Mouse (Mus musculus): ENCODE measurements around the gene Pde4b. TPM values are rescaled to one million over a fixed set of nuclear protein-coding genes. Genes with fewer than 3 reads are reported as not detected.

The Pde4b gene
- polyA plus RNA-seq, 1 experiment, result 6.7 TPM

- Histone ChIP-seq H3K36me3 (ENCODE audit: control insufficient read depth, insufficient read depth) (no peaks in the 10 kb centered on the region), H3K27me3 (ENCODE audit: control insufficient read depth, insufficient read depth, insufficient read length) (no peaks in the 10 kb centered on the region), H3K4me2 (ENCODE audit: low read depth) (no peak overlapping the region), H3ac (ENCODE audit: control insufficient read depth, insufficient read length) (no peak overlapping the region), H3K4me3 (no peak overlapping the region), H3K79me2 (ENCODE audit: control insufficient read depth, insufficient read depth) (no peaks in the 10 kb centered on the region)
- no peak for TF ChIP-seq TCF12 (IDR thresholded peaks at IDR 0.05; ENCODE audit: insufficient read depth, poor library complexity, severe bottlenecking)
Observed at GRCm38 (mm10) chr4:102617774-102618173, 530.4 kb downstream of the Pde4b start.

DNA sequence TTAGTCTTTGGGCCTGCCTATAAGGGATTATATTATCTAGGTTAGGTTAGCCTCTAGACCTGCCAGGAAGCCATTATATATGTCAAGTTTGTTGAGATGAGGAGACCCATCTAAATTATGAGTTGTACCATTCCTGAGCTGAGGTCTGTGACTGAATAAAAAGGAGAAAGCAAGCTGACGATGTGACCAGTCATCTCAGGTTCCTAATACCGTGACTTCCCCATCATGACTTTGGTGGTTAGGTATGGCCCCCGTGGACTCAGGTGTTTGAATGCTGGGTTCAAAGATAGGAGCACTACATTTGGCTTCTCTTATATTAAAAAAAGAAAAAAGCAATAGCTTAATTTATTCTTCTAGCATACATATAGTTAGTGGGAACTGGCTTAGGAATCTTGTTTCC, 531.3 kb downstream of the Pde4b start:
- Histone ChIP-seq H3K27me3 (ENCODE audit: control insufficient read depth, insufficient read depth, insufficient read length) (no peaks in the 10 kb centered on the region), H3K79me2 (ENCODE audit: control insufficient read depth, insufficient read depth) (no peaks in the 10 kb centered on the region), H3K4me3 (no peak overlapping the region), H3K4me2 (ENCODE audit: low read depth) (no peak overlapping the region), H3K36me3 (ENCODE audit: control insufficient read depth, insufficient read depth) (no peaks in the 10 kb centered on the region), H3ac (ENCODE audit: control insufficient read depth, insufficient read length) (no peak overlapping the region)
- TF ChIP-seq POLR2A (IDR thresholded peaks at IDR 0.05; ENCODE audit: insufficient read length, low read depth), result no peak
- TF ChIP-seq E2F4 (IDR thresholded peaks at IDR 0.05; ENCODE audit: insufficient read depth), result no peak
- TF ChIP-seq REST (IDR thresholded peaks at IDR 0.05; ENCODE audit: insufficient read depth, insufficient read length), result no peak
- TF ChIP-seq MYOG (IDR thresholded peaks at IDR 0.05; ENCODE audit: control insufficient read depth in 1 of 3, insufficient read depth in 1 of 3, insufficient read length in 2 of 3, low read depth in 2 of 3), result no peak
- no peak for TF ChIP-seq MYOD1 (IDR thresholded peaks at IDR 0.05; ENCODE audit: control insufficient read depth in 1 of 3, insufficient read length in 2 of 3, low read depth in 2 of 3)
- no peak for TF ChIP-seq TCF3 (IDR thresholded peaks at IDR 0.05; ENCODE audit: insufficient read length, low read depth)

DNA sequence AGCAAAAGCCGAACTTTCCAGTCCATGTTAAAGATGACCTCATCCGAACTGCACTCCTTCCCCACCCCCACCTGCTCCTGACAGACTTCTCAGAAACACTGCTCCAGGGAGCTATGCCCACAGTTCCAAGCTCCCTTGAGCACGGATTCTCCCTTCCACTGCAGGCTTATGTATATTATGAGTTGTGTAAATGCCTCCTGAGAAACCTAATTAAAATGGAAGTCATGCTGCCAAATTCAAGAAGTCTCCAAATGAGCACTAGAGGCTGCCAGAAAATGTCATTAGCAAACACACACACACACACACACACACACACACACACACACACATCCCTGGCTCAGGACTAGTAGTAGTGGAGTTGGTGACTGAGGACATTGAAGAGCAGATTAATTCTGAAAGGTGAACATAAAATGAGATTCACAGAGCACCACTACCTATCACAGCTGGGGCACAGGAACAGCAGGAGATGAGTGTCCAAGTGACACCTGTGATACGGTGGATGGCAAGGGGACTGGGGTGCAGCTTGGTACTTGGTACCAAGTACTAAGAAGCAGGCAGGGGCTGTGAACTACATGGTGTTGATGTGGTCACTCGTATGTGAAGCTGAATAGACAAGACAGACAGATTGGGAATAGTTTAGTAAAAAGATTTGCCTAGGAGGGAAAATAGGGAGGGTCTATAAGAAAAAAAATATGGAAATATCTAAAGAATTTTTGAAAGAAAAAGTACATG, 533.0 kb downstream of the Pde4b start:
- Histone ChIP-seq H3K4me2 (ENCODE audit: low read depth) (no peak overlapping the region), H3K36me3 (ENCODE audit: control insufficient read depth, insufficient read depth) (no peaks in the 10 kb centered on the region), H3K79me2 (ENCODE audit: control insufficient read depth, insufficient read depth) (no peaks in the 10 kb centered on the region), H3K27me3 (ENCODE audit: control insufficient read depth, insufficient read depth, insufficient read length) (no peaks in the 10 kb centered on the region), H3K4me3 (no peak overlapping the region), H3ac (ENCODE audit: control insufficient read depth, insufficient read length) (no peak overlapping the region)
- TF ChIP-seq TCF3 (IDR thresholded peaks at IDR 0.05; ENCODE audit: insufficient read length, low read depth), result no peak
- no peak for TF ChIP-seq POLR2AphosphoS2 (IDR thresholded peaks at IDR 0.05; ENCODE audit: insufficient read length, low read depth)

DNA sequence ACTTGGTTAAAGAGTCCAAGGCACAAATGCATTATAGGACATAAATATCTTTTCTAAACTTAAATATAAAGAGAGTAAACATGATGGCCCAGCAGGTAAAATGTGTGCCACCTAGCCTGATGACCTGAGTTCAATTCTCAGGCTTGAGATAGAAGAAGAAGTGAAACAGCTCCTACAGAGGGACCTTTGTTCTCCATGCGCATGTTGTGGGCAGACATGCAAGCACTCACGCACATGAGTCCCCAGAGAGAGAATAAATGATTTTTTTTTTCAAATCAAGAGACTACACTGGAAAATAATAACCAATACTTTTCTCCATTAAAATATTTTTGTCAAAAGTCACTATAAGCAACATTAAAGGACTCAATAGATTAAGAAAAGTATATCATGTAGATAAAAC, 533.8 kb downstream of the Pde4b start:
- TF ChIP-seq REST (IDR thresholded peaks at IDR 0.05; ENCODE audit: insufficient read depth, insufficient read length) (no peak), E2F4 (IDR thresholded peaks at IDR 0.05; ENCODE audit: insufficient read depth) (no peak), POLR2AphosphoS2 (IDR thresholded peaks at IDR 0.05; ENCODE audit: insufficient read length, low read depth) (no peak), MYOD1 (IDR thresholded peaks at IDR 0.05; ENCODE audit: control insufficient read depth in 1 of 3, insufficient read length in 2 of 3, low read depth in 2 of 3) (no peak), MAX (IDR thresholded peaks at IDR 0.05; ENCODE audit: low read depth) (no peak), POLR2A (IDR thresholded peaks at IDR 0.05; ENCODE audit: insufficient read length, low read depth) (no peak), MYOG (IDR thresholded peaks at IDR 0.05; ENCODE audit: control insufficient read depth in 1 of 3, insufficient read depth in 1 of 3, insufficient read length in 2 of 3, low read depth in 2 of 3) (no peak), SRF (IDR thresholded peaks at IDR 0.05; ENCODE audit: control insufficient read depth, insufficient read length, low read depth) (no peak), USF1 (IDR thresholded peaks at IDR 0.05; ENCODE audit: low read depth) (no peak), CEBPB (IDR thresholded peaks at IDR 0.05; ENCODE audit: insufficient read depth, poor library complexity, severe bottlenecking) (no peak), TCF12 (IDR thresholded peaks at IDR 0.05; ENCODE audit: insufficient read depth, poor library complexity, severe bottlenecking) (no peak), TCF3 (IDR thresholded peaks at IDR 0.05; ENCODE audit: insufficient read length, low read depth) (no peak)

DNA sequence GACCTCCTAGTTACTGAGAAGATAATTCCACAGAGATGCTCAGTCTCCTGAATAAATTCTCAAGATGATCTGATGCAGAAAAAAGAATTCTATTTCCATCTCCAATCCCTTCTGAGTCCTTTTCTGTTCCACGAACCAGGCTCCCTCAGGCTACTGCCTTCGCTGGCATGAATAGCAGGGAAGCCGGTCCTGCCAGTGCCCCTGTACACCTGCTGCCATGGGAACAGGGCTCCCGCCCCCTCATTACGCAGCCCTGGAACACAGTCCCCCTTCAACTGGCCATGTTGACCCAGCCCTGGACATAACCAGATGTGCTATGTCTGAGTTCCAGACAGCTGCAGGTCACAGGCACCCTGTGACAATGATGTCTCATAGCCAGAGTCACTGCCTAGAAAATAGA, 535.6 kb downstream of the Pde4b start:
- no peaks in the 10 kb centered on the region for H3K27me3 ChIP-seq (ENCODE audit: control insufficient read depth, insufficient read depth, insufficient read length)
- H3ac ChIP-seq (ENCODE audit: control insufficient read depth, insufficient read length), result no peak overlapping the region
- no peak overlapping the region for H3K4me3 ChIP-seq
- H3K4me2 ChIP-seq (ENCODE audit: low read depth), result no peak overlapping the region
- H3K79me2 ChIP-seq (ENCODE audit: control insufficient read depth, insufficient read depth), result no peaks in the 10 kb centered on the region
- no peaks in the 10 kb centered on the region for H3K36me3 ChIP-seq (ENCODE audit: control insufficient read depth, insufficient read depth)
- TF ChIP-seq SRF (IDR thresholded peaks at IDR 0.05; ENCODE audit: control insufficient read depth, insufficient read length, low read depth), result no peak
- TF ChIP-seq E2F4 (IDR thresholded peaks at IDR 0.05; ENCODE audit: insufficient read depth), result no peak

More for the DNA sequence above, 533.8 kb downstream of the Pde4b start:
- Histone ChIP-seq H3K4me2 (ENCODE audit: low read depth) (no peak overlapping the region), H3K4me3 (no peak overlapping the region), H3ac (ENCODE audit: control insufficient read depth, insufficient read length) (no peak overlapping the region), H3K79me2 (ENCODE audit: control insufficient read depth, insufficient read depth) (no peaks in the 10 kb centered on the region), H3K27me3 (ENCODE audit: control insufficient read depth, insufficient read depth, insufficient read length) (no peaks in the 10 kb centered on the region), H3K36me3 (ENCODE audit: control insufficient read depth, insufficient read depth) (no peaks in the 10 kb centered on the region)

Data from myocyte (in vitro differentiated cells).